Mouse (Mus musculus) brain, embryonic 14.5 days (tissue): ENCODE results near the gene Frrs1l.

Experiments
- CTCF ChIP-seq: fragments of 200-500 bp; IDR thresholded peaks from 2 replicates; pipeline ENCODE4 v1.5.1; 2012; ENCODE audit warnings: inconsistent platforms, mild to moderate bottlenecking, moderate library complexity, borderline replicate concordance; ENCODE audit not compliant: insufficient read depth, insufficient read length; ENCODE audit errors: extremely low read depth
- POLR2A ChIP-seq: fragments of 200-500 bp; IDR thresholded peaks from 2 replicates; pipeline ENCODE4 v1.6.1; 2012; ENCODE audit warnings: mild to moderate bottlenecking, inconsistent platforms, borderline replicate concordance; ENCODE audit not compliant: poor library complexity, insufficient read depth, insufficient read length, severe bottlenecking; ENCODE audit errors: extremely low read depth

GRCm38 (mm10) chr4:57031440-57031839 is 41.2 kb upstream of the Frrs1l start:
- TF ChIP-seq CTCF (no peak), POLR2A (no peak)
